Mouse (Mus musculus) cerebellum, adult 2 months (tissue): ENCODE data around the gene Creb3.

ENCODE experiments used
- CTCF ChIP-seq: fragments of 200-500 bp; IDR thresholded peaks from 2 replicates; pipeline ENCODE4 v1.5.1; 2011; ENCODE audit warnings: low read depth, mild to moderate bottlenecking, control low read depth, low read length, moderate library complexity, borderline replicate concordance; ENCODE audit not compliant: insufficient read depth
- POLR2A ChIP-seq: fragments of 200-500 bp; IDR thresholded peaks from 2 replicates; pipeline ENCODE4 v1.6.1; 2011; ENCODE audit warnings: low read length, control low read depth, borderline replicate concordance; ENCODE audit not compliant: insufficient read depth

GRCm38 (mm10) chr4:43552437-43552836, 9.7 kb upstream of the Creb3 start:
- no peak for TF ChIP-seq CTCF
- no peak for TF ChIP-seq POLR2A
